Mouse (Mus musculus): ENCODE measurements around the gene Notch2. TPM values are rescaled to one million over a fixed set of nuclear protein-coding genes. Genes with fewer than 3 reads are reported as not detected.

The Notch2 gene
- polyA plus RNA-seq, 1 experiment from 2014 or later: 42.1 TPM

DNA sequence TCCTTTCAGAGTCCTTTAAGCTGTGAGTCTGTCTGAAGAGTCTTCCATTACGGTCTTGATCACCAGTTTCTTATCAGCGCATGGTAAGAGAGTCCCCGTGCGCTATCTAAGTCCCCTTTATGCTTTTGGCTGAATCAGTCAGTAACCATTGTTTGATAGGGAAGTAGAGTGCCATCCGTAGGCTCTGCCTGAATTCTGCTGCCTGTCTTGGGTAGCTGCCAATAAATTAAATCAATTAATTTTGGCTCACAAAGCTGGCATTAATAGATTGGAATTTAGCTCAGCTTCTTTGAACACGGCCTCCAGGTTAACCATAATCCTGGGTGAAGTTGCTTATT lies 41.6 kb downstream of the Notch2 start:
- ATAC-seq (ENCODE audit: insufficient number of reproducible peaks, insufficient read depth, low FRiP score, low TSS enrichment): no peak
- 75% methylated on average over 6 of the region's 6 CpGs for WGBS
- H3K9me3 ChIP-seq: no peaks in the 10 kb centered on the region
- no peak overlapping the region for H3K27ac ChIP-seq
- H3K9ac ChIP-seq: no peak overlapping the region
- H3K4me3 ChIP-seq: no peak overlapping the region
- H3K27me3 ChIP-seq: no peaks in the 10 kb centered on the region
- H3K4me2 ChIP-seq (replicated peaks): no peak overlapping the region
- peaks cover 79% of the 10 kb centered on the region for H3K4me1 ChIP-seq
- H3K36me3 ChIP-seq: no peaks in the 10 kb centered on the region

DNA sequence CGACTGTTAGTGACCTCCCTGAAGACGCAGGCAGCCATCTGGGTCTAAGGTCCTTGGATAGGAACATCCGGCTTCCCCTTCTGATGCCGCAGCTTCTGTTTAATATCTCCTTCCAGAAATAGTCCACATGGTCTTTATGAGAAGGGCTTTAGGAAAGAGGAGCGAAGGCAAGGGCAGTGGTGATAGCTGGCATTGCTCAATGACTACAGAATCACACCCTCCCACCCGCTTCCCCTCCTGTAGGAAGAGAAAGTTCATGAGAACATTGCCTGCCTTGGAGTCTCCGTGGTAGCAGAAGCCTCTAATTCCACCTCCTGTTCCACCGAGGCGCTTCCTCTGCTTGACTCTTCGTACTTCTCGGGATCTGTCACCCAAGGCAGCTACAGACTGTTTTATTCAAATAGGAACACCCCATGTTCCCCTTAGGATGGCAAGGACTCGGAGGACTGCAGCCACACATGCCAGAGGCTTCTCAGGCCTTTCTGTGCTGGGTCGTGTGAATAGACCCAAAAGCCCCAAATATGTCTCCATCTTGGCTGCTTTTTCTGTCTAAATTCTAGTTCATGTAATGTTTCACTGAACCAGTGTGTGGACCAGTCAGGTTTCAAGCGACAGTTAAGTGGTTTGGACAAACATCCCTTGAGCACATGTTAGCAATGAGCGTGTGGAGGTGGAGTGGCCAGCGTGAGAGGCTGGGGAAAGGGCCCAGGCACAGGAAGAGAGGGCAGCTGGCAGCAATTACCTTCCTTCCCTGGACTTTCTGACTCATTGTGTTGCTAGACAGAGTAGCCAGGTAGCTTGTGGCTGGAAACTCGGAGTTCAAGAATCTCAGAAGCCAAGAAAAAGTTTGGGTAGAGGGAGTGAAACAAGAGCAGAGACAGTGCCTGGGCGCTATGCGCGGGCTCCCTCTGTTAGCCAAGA lies 42.7 kb downstream of the Notch2 start:
- H3K27ac ChIP-seq: peak overlapping the region; percentile 77
- H3K36me3 ChIP-seq: no peaks in the 10 kb centered on the region
- H3K4me1 ChIP-seq: peaks cover 80% of the 10 kb centered on the region
- ATAC-seq (ENCODE audit: insufficient number of reproducible peaks, insufficient read depth, low FRiP score, low TSS enrichment): no peak
- WGBS: 44% methylated on average over 20 of the region's 20 CpGs
- H3K9me3 ChIP-seq: no peaks in the 10 kb centered on the region
- H3K4me3 ChIP-seq: no peak overlapping the region
- no peak overlapping the region for H3K4me2 ChIP-seq (replicated peaks)
- no peak overlapping the region for H3K9ac ChIP-seq
- H3K27me3 ChIP-seq: no peaks in the 10 kb centered on the region

DNA sequence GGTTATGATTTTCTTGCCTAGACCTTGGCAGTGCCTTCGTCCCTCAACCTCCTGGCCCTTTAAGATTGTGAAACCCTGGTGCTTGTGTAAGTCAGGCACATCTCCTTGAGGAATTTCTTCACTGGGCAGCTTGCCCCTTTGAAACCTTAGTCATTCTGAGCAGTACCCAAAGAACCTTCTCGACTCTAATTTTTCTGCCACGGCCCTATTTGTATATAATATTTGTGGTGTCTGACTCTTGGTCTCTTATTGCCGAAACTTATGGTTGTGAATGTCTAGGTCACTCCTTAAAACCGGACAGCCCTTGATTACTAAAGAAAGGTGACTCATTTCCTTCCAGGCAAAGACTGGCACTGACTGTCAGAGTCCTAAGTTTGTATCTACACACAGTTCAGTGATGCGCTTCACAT lies 43.6 kb downstream of the Notch2 start:
- no peak overlapping the region for H3K4me3 ChIP-seq

DNA sequence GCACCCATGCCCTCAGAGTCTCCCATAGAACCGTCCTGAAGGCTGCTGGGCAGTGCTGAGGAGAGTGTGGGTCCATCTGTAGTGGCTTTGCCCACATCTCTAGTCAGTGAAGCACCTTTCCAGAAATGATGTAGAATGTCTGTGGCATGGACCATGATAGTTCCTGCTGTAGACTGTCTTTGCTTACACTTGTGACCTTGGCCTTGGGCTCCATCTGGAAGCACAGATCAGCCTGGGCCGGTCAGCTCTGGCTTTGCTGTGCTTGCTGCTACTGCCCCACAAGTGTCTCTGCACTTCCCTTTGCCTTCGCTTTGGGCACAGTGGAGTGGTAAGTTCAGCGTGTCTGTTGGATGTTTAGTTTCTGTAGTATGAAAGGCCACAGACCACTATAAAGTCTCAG lies 45.7 kb downstream of the Notch2 start:
- peaks cover 88% of the 10 kb centered on the region for H3K4me1 ChIP-seq
- no peak for ATAC-seq (ENCODE audit: insufficient number of reproducible peaks, insufficient read depth, low FRiP score, low TSS enrichment)
- H3K4me2 ChIP-seq (replicated peaks): no peak overlapping the region
- H3K9me3 ChIP-seq: no peaks in the 10 kb centered on the region
- whole genome bisulfite sequencing: 82% methylated on average over 4 of the region's 4 CpGs
- no peak overlapping the region for H3K4me3 ChIP-seq
- no peak overlapping the region for H3K9ac ChIP-seq
- no peaks in the 10 kb centered on the region for H3K27me3 ChIP-seq
- H3K27ac ChIP-seq: no peak overlapping the region
- no peaks in the 10 kb centered on the region for H3K36me3 ChIP-seq

More for the DNA sequence above, 43.6 kb downstream of the Notch2 start:
- no peaks in the 10 kb centered on the region for H3K9me3 ChIP-seq
- H3K4me2 ChIP-seq (replicated peaks): no peak overlapping the region
- no peak overlapping the region for H3K9ac ChIP-seq
- H3K4me1 ChIP-seq: peaks cover 81% of the 10 kb centered on the region
- H3K36me3 ChIP-seq: no peaks in the 10 kb centered on the region
- H3K27ac ChIP-seq: peak overlapping the region; percentile 77; the same call in 1 of the 2 replicates
- 50% methylated on average over 6 of the region's 6 CpGs for WGBS
- ATAC-seq (ENCODE audit: insufficient number of reproducible peaks, insufficient read depth, low FRiP score, low TSS enrichment): no peak
- no peaks in the 10 kb centered on the region for H3K27me3 ChIP-seq

DNA sequence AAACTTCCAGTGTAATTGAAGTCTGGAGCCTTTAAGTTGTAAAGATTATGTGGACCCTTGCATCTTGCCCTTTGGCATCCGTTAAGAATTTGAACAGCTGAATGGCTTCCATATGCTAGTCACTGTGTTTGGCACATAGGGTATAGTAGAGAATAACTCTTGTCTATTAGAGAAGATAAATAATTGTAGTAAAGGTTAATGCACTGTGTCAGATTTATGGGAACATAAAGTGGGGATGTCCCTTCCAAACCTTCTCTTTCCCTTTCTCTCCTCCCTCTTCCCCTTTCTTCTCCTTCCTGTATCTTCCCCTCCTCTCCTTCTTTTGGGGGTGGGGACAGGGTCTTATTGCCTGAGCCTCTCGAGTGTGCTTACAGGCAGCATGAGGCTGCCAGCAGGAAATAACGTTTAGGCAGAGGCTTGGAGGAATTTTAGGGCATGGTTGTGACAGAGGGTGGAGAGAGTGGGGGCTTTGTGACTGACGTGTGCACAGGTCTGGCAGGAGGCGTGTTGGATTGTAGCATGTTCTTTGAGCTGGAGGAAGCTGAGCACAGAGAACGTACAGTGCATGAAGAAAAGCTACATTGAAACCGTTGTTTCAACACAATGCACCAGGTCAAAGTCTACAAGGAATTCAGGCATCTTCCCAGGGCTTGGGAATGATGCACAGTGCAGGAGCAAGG lies 47.8 kb downstream of the Notch2 start:
- 0 out of 2 replicates have a peak overlapping the region, but pooled peaks have one; percentile 10 for H3K4me2 ChIP-seq (replicated peaks)
- WGBS: 10% methylated on average over 7 of the region's 7 CpGs
- H3K27me3 ChIP-seq: no peaks in the 10 kb centered on the region
- ATAC-seq (ENCODE audit: insufficient number of reproducible peaks, insufficient read depth, low FRiP score, low TSS enrichment): peak; percentile 62; the same call in 1 of the 2 replicates
- no peaks in the 10 kb centered on the region for H3K36me3 ChIP-seq
- H3K27ac ChIP-seq: peak overlapping the region; percentile 96
- H3K9ac ChIP-seq: no peak overlapping the region
- peaks cover 87% of the 10 kb centered on the region for H3K4me1 ChIP-seq
- no peak overlapping the region for H3K4me3 ChIP-seq
- H3K9me3 ChIP-seq: no peaks in the 10 kb centered on the region

DNA sequence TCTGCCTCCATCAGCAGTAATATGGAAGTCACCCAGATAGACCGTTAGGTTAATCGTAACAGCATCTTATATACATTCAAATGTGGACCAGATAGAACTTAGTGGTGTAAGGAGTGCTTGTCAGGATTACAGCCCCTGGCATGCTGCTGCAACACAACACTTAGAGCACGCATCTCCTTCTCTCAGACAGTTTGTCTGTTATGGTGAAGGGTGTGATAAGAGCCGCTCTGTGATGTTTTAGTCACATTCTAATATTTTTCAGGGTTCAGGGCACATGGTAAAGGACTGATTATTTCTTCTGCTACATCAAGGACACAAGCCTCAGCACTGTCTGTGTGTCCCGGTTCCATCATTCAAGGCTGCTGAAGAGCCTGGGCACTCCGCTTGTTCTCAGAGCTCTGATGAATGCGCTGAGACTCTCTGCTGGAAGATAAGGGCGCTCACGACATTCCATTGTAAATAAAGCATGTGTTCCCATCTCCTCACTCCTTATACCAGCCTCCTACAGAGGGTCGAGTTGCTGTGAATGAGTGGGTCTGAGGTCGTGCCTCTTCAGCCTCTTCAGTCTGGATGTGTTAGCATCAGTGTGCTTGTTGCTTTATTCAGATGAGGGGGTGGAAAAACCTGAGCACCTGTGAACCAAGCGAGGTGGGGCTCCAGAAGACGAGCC lies 48.5 kb downstream of the Notch2 start:
- no peak overlapping the region for H3K9ac ChIP-seq
- 0 out of 2 replicates have a peak overlapping the region, but pooled peaks have one; percentile 10 for H3K4me2 ChIP-seq (replicated peaks)
- no peak overlapping the region for H3K4me3 ChIP-seq
- no peaks in the 10 kb centered on the region for H3K27me3 ChIP-seq
- 37% methylated on average over 13 of the region's 13 CpGs for WGBS
- no peak for ATAC-seq (ENCODE audit: insufficient number of reproducible peaks, insufficient read depth, low FRiP score, low TSS enrichment)
- H3K9me3 ChIP-seq: no peaks in the 10 kb centered on the region
- peaks cover 86% of the 10 kb centered on the region for H3K4me1 ChIP-seq
- peak overlapping the region; percentile 96 for H3K27ac ChIP-seq
- peaks cover 5% of the 10 kb centered on the region; the same call in 1 of the 2 replicates for H3K36me3 ChIP-seq

DNA sequence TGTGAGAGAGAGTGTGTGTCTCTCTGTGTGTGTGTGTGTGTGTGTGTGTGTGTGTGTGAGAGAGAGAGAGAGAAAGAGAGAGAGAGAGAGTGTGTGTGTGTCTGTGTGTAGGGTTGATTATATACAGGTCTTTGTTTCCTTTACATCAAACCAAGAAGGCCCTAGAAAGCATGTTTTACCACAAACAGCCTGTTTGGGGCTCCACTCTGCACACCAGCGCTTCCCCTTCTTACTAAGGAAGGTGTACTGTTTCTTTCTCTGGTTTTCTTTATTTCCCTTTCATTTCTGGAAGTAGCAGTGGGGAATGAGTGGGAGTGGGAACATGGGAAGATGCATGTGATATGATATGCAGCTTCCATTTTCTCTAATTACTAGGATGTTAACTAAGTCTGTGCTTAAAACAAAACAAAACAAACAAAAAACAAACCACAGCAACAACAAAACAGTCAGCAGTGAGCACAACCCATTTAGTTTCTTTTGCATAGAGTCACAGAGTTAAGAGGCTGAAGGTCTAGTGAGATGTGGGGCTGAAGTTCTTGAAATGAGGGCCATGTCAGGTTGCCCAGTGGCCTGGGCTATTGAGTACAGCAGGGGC lies 49.4 kb downstream of the Notch2 start:
- Histone ChIP-seq H3K27ac (peak overlapping the region; percentile 96), H3K27me3 (no peaks in the 10 kb centered on the region), H3K4me3 (no peak overlapping the region), H3K4me2 (replicated peaks) (peak overlapping the region; percentile 30), H3K4me1 (peaks cover 77% of the 10 kb centered on the region), H3K9me3 (no peaks in the 10 kb centered on the region), H3K9ac (no peak overlapping the region), H3K36me3 (peaks cover 5% of the 10 kb centered on the region; the same call in 1 of the 2 replicates)
- WGBS: 20% methylated on average over 1 of the region's 1 CpGs
- 0 out of 2 replicates have a peak, but pooled peaks have one; percentile 11 for ATAC-seq (ENCODE audit: insufficient number of reproducible peaks, insufficient read depth, low FRiP score, low TSS enrichment)

DNA sequence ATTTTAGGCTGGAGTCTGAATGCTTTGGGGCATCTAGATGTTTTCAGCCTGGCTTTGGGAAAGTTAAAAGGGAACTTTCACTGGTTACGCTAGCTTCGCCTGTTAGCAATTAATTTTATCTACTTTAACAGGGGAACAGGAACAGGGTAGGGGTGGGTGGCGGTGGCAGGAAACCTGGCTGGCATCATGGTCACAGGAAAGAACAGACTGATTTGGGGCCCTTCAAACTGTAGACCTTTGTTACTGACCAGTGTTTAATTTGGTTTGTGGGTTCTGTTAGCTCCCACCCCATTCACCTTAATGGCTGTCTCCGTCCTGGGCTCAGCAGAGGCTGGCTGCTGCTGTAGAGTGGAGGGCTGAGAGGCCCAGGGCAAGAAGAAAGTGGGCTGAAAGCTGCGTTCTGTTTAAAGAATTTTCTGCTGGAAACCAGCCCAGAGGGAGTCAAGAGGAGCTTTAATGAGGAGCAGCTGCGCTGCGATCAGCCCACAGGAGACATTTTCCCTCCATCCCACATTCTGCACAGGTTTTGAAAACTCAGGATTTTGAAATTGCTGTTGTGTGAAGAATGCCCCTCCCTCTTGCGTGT lies 50.0 kb downstream of the Notch2 start:
- Histone ChIP-seq H3K4me2 (replicated peaks) (peak overlapping the region; percentile 30), H3K4me3 (no peak overlapping the region), H3K4me1 (peaks cover 74% of the 10 kb centered on the region), H3K27ac (peak overlapping the region; percentile 96), H3K36me3 (peaks cover 5% of the 10 kb centered on the region; the same call in 1 of the 2 replicates), H3K9me3 (no peaks in the 10 kb centered on the region), H3K27me3 (no peaks in the 10 kb centered on the region), H3K9ac (no peak overlapping the region)
- WGBS: 5% methylated on average over 8 of the region's 8 CpGs
- ATAC-seq (ENCODE audit: insufficient number of reproducible peaks, insufficient read depth, low FRiP score, low TSS enrichment): peak; percentile 82; the same call in 1 of the 2 replicates

DNA sequence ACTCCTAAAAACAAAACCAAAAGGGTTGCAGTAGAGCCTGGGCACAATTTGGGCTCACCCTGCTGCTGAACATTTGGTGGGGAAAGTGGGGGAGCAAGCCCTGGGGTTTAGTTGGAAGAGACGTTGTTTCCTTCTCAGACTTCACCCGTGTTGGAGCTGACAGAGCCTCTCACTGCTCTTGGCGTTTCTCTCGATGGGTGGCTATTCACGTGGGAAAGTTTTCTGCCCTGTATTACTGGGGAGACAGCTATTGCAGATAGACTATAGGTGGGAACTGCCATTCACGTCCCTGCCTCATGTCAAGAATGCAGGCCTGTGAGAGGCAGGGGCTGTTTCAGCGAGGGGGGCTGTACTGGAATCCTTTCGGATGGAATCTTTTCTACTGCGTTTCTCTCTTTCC lies 50.5 kb downstream of the Notch2 start:
- H3K27me3 ChIP-seq: no peaks in the 10 kb centered on the region
- peaks cover 74% of the 10 kb centered on the region for H3K4me1 ChIP-seq
- H3K27ac ChIP-seq: peak overlapping the region; percentile 96
- no peak overlapping the region for H3K9ac ChIP-seq
- H3K36me3 ChIP-seq: peaks cover 5% of the 10 kb centered on the region; the same call in 1 of the 2 replicates
- H3K4me2 ChIP-seq (replicated peaks): peak overlapping the region; percentile 29
- H3K4me3 ChIP-seq: no peak overlapping the region
- ATAC-seq (ENCODE audit: insufficient number of reproducible peaks, insufficient read depth, low FRiP score, low TSS enrichment): peak; percentile 53; the same call in 1 of the 2 replicates
- WGBS: 11% methylated on average over 9 of the region's 9 CpGs
- H3K9me3 ChIP-seq: no peaks in the 10 kb centered on the region

DNA sequence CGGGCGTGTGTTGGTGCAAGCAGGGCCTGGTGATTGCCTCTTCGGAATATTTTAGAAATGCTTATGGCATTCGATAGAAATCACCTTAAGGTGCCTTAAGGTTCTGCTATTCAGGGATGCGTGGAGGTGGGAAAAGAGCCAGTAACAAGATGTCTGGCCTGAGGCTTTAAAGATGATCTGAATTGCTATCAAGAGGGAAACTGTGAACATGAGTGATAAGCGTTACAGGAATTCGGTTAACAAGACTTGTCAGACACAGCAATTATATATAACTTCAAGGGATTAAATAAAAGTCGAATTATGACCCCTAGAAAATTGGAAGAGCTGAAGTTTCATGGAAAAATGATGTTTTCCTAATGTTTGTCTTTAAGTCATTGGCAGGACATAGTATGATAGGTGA lies 51.7 kb downstream of the Notch2 start:
- Histone ChIP-seq H3K36me3 (peaks cover 5% of the 10 kb centered on the region; the same call in 1 of the 2 replicates), H3K27me3 (no peaks in the 10 kb centered on the region), H3K4me2 (replicated peaks) (no peak overlapping the region), H3K9me3 (no peaks in the 10 kb centered on the region), H3K4me1 (peaks cover 64% of the 10 kb centered on the region), H3K9ac (no peak overlapping the region), H3K4me3 (no peak overlapping the region), H3K27ac (peak overlapping the region; percentile 96)
- no peak for ATAC-seq (ENCODE audit: insufficient number of reproducible peaks, insufficient read depth, low FRiP score, low TSS enrichment)
- WGBS: 81% methylated on average over 8 of the region's 8 CpGs

DNA sequence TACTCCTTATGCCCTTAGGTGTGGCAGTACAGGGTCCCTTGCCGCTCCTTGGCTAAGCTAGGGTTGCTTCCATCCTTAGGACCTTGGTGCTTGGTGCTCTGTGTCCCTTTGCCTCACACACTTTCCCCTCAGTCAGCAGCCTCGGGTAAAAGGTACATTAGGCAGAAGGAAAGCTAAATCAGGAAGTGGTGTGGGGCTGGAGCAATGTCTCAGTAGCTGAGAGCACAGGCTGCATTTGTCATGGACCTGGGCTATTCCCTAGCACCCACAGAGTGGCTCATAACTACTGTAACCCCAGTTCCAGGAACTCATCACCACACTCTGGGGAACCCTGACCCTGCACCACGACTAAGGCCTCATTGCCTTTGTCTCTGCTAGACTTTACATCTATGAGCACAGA lies 53.1 kb downstream of the Notch2 start:
- H3K9me3 ChIP-seq: no peaks in the 10 kb centered on the region
- H3K27ac ChIP-seq: no peak overlapping the region
- H3K27me3 ChIP-seq: no peaks in the 10 kb centered on the region
- 80% methylated on average over 3 of the region's 3 CpGs for WGBS
- peaks cover 12% of the 10 kb centered on the region; the same call in 1 of the 2 replicates for H3K36me3 ChIP-seq
- H3K9ac ChIP-seq: no peak overlapping the region
- H3K4me1 ChIP-seq: peaks cover 50% of the 10 kb centered on the region
- no peak overlapping the region for H3K4me3 ChIP-seq
- H3K4me2 ChIP-seq (replicated peaks): no peak overlapping the region
- ATAC-seq (ENCODE audit: insufficient number of reproducible peaks, insufficient read depth, low FRiP score, low TSS enrichment): no peak

Measured in embryonic facial prominence, embryonic 12.5 days (tissue).